Mouse (Mus musculus): Measurements from ENCODE around the gene Klhdc8b. TPM values are rescaled to one million over a fixed set of nuclear protein-coding genes. Genes with fewer than 3 reads are reported as not detected.
A peak's percentile ranks its signal among the peaks of the same experiment; 100 is the strongest.

Gene Klhdc8b
- polyA plus RNA-seq, 1 experiment from 2014 or later, result 46.4 TPM

DNA sequence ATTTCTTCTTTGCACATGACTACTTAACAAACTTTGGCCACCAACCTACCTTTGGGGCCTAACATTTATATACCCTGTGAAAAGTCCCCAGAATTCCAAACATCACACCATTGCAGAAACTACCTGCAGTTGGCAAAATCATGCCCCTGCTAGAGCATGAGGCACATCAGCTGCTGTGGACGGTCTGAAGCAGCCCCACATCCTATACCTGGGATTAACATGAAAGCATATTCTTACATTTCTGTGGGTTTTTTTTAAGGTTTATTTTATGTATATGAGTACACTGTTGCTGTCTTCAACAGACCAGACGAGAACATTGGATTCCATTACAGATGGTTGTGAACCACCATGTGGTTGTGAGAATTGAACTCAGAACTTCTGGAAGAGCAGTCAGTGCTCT is 4.8 kb upstream of the Klhdc8b start:
- no peak for ATAC-seq (ENCODE audit: insufficient read depth)
- H3K4me1 ChIP-seq (ENCODE audit: insufficient read depth), result no peaks in the 10 kb centered on the region
- WGBS, result 86% methylated on average over 2 of the region's 2 CpGs
- H3K36me3 ChIP-seq (ENCODE audit: insufficient read depth), result peaks cover 39% of the 10 kb centered on the region
- H3K27me3 ChIP-seq (ENCODE audit: insufficient read depth, low read length), result no peaks in the 10 kb centered on the region
- no peak for TF ChIP-seq CTCF (IDR thresholded peaks at IDR 0.05; ENCODE audit: low read depth)
- H3K9ac ChIP-seq, result no peak overlapping the region
- no peak overlapping the region for H3K4me3 ChIP-seq (ENCODE audit: low read depth, low read length)
- H3K4me2 ChIP-seq, result no peak overlapping the region
- H3K9me3 ChIP-seq (ENCODE audit: low read depth, low read length), result no peaks in the 10 kb centered on the region
- DNase-seq, result no peak
- H3K27ac ChIP-seq (ENCODE audit: low read depth), result no peak overlapping the region

DNA sequence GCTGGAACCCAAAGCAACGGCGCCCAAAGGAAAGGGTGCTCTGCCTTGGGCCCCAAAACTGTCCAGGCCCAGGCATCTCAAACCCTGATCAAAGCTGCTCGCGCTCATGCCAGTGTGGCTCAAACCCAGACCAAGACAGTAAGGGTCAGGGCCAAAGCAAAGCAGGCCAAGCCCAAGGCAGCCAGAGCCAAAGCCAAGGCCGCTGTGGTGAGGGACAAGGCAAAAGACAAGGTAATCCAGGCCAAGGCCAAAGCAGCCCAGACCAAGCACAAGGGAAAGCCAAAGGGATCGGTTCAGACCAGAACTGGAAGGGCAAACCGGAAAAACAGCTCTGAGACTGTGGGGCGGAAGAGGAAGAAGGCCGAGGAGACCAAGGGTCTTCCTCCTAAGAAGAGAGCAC is 2.3 kb upstream of the Klhdc8b start:
- Histone ChIP-seq H3K4me1 (ENCODE audit: insufficient read depth) (peaks cover 5% of the 10 kb centered on the region; the same call in 1 of the 2 replicates), H3K9me3 (ENCODE audit: low read depth, low read length) (no peaks in the 10 kb centered on the region), H3K9ac (no peak overlapping the region), H3K4me2 (no peak overlapping the region), H3K27me3 (ENCODE audit: insufficient read depth, low read length) (no peaks in the 10 kb centered on the region), H3K36me3 (ENCODE audit: insufficient read depth) (peaks cover 39% of the 10 kb centered on the region), H3K4me3 (ENCODE audit: low read depth, low read length) (no peak overlapping the region), H3K27ac (ENCODE audit: low read depth) (no peak overlapping the region)
- no peak for ATAC-seq (ENCODE audit: insufficient read depth)
- TF ChIP-seq CTCF (IDR thresholded peaks at IDR 0.05; ENCODE audit: low read depth), result no peak
- WGBS, result 88% methylated on average over 9 of the region's 9 CpGs
- no peak for DNase-seq

GRCm38 (mm10) chr9:108462192-108462591 is 811 bp upstream of the Klhdc8b start:
- no peaks in the 10 kb centered on the region for H3K9me3 ChIP-seq (ENCODE audit: low read depth, low read length)
- H3K27ac ChIP-seq (ENCODE audit: low read depth), result peak overlapping the region; percentile 97
- no peaks in the 10 kb centered on the region for H3K27me3 ChIP-seq (ENCODE audit: insufficient read depth, low read length)
- peak overlapping the region; percentile 85 for H3K4me2 ChIP-seq
- peaks cover 39% of the 10 kb centered on the region for H3K36me3 ChIP-seq (ENCODE audit: insufficient read depth)
- ATAC-seq (ENCODE audit: insufficient read depth), result peak; percentile 68
- peak overlapping the region; percentile 87; the same call in 1 of the 2 replicates for H3K4me3 ChIP-seq (ENCODE audit: low read depth, low read length)
- peaks cover 5% of the 10 kb centered on the region; the same call in 1 of the 2 replicates for H3K4me1 ChIP-seq (ENCODE audit: insufficient read depth)
- peak; percentile 88 for DNase-seq
- H3K9ac ChIP-seq, result peak overlapping the region; percentile 22
- WGBS, result 52% methylated on average over 10 of the region's 10 CpGs
- no peak for TF ChIP-seq CTCF (IDR thresholded peaks at IDR 0.05; ENCODE audit: low read depth)

- Histone ChIP-seq H3K27me3 (ENCODE audit: insufficient read depth, low read length) (no peaks in the 10 kb centered on the region), H3K9ac (peak overlapping the region; percentile 93), H3K4me1 (ENCODE audit: insufficient read depth) (peaks cover 5% of the 10 kb centered on the region; the same call in 1 of the 2 replicates), H3K9me3 (ENCODE audit: low read depth, low read length) (no peaks in the 10 kb centered on the region), H3K4me3 (ENCODE audit: low read depth, low read length) (peak overlapping the region; percentile 87), H3K27ac (ENCODE audit: low read depth) (peak overlapping the region; percentile 97), H3K36me3 (ENCODE audit: insufficient read depth) (peaks cover 39% of the 10 kb centered on the region), H3K4me2 (peak overlapping the region; percentile 85)
- ATAC-seq (ENCODE audit: insufficient read depth) (no peak), DNase-seq (no peak)
- TF ChIP-seq CTCF (IDR thresholded peaks at IDR 0.05; ENCODE audit: low read depth), result no peak
- WGBS, result 74% methylated on average over 5 of the region's 5 CpGs
Measured at GRCm38 (mm10) chr9:108461675-108462074, 294 bp upstream of the Klhdc8b start.

DNA sequence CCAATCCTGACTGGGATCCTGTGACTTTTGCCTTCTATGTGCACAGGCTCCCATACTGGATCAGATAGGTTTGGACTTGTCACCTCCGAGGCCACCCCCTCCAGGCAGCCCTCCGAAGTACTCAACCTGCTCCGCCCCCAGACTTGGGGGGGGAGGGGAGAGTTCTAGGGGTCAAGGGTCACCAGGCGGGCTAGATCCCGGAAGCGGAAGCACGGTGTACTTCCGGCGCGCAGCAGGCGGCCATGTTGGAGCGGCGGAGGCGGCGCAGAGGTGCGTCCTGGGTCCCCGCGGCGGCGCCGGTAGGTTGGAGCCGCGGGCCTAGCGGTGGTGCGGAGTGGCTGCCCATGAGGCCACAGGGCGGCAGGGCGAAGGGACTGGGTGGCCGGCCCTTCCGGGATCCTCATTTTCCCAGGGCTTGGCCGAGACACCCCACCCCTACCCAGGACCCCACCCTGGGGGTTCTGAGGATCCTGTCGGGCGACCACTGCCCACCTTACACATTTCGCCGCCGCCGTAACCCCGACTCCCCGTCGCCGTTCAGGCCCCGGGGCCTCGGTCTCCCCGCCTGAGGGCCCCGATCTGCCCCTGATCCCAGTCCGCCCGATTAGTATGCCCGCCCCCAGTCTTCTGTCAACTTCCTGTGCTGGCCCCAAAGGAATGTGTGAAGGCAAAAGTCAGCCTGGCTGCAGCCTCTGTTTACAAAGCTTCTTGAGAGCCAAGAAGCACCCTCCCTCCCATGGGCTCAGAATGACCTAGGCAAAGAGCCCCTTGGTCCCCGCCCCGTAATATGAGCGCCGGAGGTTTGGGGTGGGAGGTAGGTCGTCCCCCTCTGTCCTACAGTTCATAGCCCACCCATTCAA is 832 bp downstream of the Klhdc8b start, which contains the start of gene Ccdc71:
TSS of gene Ccdc71 (plus strand) at position 209 of the 860 bp plus-strand sequence.
- Histone ChIP-seq H3K36me3 (ENCODE audit: insufficient read depth) (peaks cover 32% of the 10 kb centered on the region), H3K4me1 (ENCODE audit: insufficient read depth) (peaks cover 5% of the 10 kb centered on the region; the same call in 1 of the 2 replicates), H3K4me3 (ENCODE audit: low read depth, low read length) (peak within 1 kb of the TSS; percentile 87), H3K27me3 (ENCODE audit: insufficient read depth, low read length) (no peaks in the 10 kb centered on the region), H3K9me3 (ENCODE audit: low read depth, low read length) (no peaks in the 10 kb centered on the region), H3K4me2 (peak within 1 kb of the TSS; percentile 85), H3K9ac (peak within 1 kb of the TSS; percentile 93), H3K27ac (ENCODE audit: low read depth) (peak within 1 kb of the TSS; percentile 97)
- no peak for TF ChIP-seq CTCF (IDR thresholded peaks at IDR 0.05; ENCODE audit: low read depth)
- DNase-seq, result peak; percentile 92
- under 1% methylated on average over 52 of the region's 52 CpGs for WGBS
- ATAC-seq (ENCODE audit: insufficient read depth), result peak; percentile 83

GRCm38 (mm10) chr9:108459939-108460318 is 1.5 kb downstream of the Klhdc8b start:
- H3K27me3 ChIP-seq (ENCODE audit: insufficient read depth, low read length), result no peaks in the 10 kb centered on the region
- H3K4me2 ChIP-seq, result peak overlapping the region; percentile 85
- peak overlapping the region; percentile 15 for H3K9ac ChIP-seq
- ATAC-seq (ENCODE audit: insufficient read depth) (no peak), DNase-seq (no peak)
- TF ChIP-seq CTCF (IDR thresholded peaks at IDR 0.05; ENCODE audit: low read depth), result no peak
- H3K4me3 ChIP-seq (ENCODE audit: low read depth, low read length), result peak overlapping the region; percentile 87
- H3K27ac ChIP-seq (ENCODE audit: low read depth), result peak overlapping the region; percentile 97
- H3K4me1 ChIP-seq (ENCODE audit: insufficient read depth), result peaks cover 5% of the 10 kb centered on the region; the same call in 1 of the 2 replicates
- H3K9me3 ChIP-seq (ENCODE audit: low read depth, low read length), result no peaks in the 10 kb centered on the region
- H3K36me3 ChIP-seq (ENCODE audit: insufficient read depth), result peaks cover 25% of the 10 kb centered on the region
- WGBS, result 83% methylated on average over 1 of the region's 1 CpGs

- no peak overlapping the region for H3K4me2 ChIP-seq
- H3K9me3 ChIP-seq (ENCODE audit: low read depth, low read length), result no peaks in the 10 kb centered on the region
- WGBS, result 83% methylated on average over 10 of the region's 10 CpGs
- DNase-seq, result no peak
- ATAC-seq (ENCODE audit: insufficient read depth), result no peak
- H3K4me3 ChIP-seq (ENCODE audit: low read depth, low read length), result no peak overlapping the region
- H3K9ac ChIP-seq, result no peak overlapping the region
- H3K36me3 ChIP-seq (ENCODE audit: insufficient read depth), result no peaks in the 10 kb centered on the region
- no peak overlapping the region for H3K27ac ChIP-seq (ENCODE audit: low read depth)
- H3K27me3 ChIP-seq (ENCODE audit: insufficient read depth, low read length), result no peaks in the 10 kb centered on the region
- no peak for TF ChIP-seq CTCF (IDR thresholded peaks at IDR 0.05; ENCODE audit: low read depth)
- peaks cover 5% of the 10 kb centered on the region; the same call in 1 of the 2 replicates for H3K4me1 ChIP-seq (ENCODE audit: insufficient read depth)
Measured at GRCm38 (mm10) chr9:108456953-108457352, 4.4 kb downstream of the Klhdc8b start.

Data from lung, embryonic 14.5 days (tissue).